ENCODE assay signal across 8 mouse cellular contexts in the genomic region with DNA sequence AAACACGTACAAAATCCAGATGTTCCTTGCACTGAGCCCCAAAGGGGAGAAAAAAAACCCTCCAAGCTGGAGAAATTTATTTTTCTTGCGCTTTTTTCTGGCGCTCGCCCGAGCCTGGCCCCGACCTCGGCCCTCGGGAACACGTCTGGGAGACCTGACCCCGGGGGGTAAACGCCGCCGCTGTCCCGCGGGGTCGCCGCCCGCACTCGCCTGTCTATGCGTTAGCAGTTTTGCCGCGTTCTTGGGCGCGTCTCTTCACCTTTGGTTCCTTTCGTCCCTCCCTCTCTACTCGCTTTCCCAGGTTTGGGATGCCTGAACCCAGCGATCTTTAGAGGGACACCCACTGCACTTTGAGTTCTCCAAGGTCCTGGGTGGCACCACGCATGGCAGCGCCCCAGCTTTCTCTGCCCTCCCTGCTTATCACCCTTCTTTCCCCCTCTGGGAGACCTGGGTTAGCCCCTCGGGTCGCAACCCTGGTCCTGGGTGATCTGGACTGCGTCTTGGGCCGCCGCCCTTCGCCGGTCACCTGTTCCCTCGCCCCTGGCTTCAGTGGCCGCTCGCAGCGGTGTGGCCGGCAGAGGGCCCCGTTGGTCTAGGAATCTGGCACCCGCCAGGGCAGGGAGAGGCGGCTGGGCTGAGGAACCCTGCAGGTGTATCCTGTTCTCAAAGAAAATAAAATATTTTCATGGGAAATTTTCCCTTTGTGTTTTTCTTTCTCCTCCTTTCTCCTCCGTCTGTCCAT. TPM values are rescaled to one million over a fixed set of nuclear protein-coding genes. Genes with fewer than 3 reads are reported as not detected.
DNase-seq lines count a peak whose midpoint lies in the region; ATAC-seq and TF ChIP-seq lines count a peak whose summit lies in the region.

No protein-coding gene starts in this region.

- TF ChIP-seq CTCF in CH12.LX (conservative IDR thresholded peaks at IDR 0.05 in 1 of 2, IDR thresholded peaks at IDR 0.05 in 1 of 2; ENCODE audit: low read depth in 2 of 2, low read length in 2 of 2): peak in 1 of 2 experiments; percentile 82; a peak in 2 of 4 replicates

- no peak for ATAC-seq in forebrain, embryonic 16.5 days
- ATAC-seq in hematopoietic stem cell, adult 5-6 weeks (replicated peaks in 1 of 2; ENCODE audit: insufficient read depth in 1 of 2, low FRiP score in 2 of 2, low TSS enrichment in 1 of 2, low read depth in 1 of 2, poor library complexity in 2 of 2, severe bottlenecking in 2 of 2): peak; percentile 60 to 81

- peaks cover 93% of the 10 kb centered on the region for H3K27me3 ChIP-seq in CH12.LX (replicated peaks)
- peaks cover 42% of the 10 kb centered on the region for H3K27me3 ChIP-seq in forebrain, embryonic 16.5 days (replicated peaks; ENCODE audit: control insufficient read depth, insufficient read depth, low read length)

- H3K9me3 ChIP-seq in CH12.LX (replicated peaks; ENCODE audit: low read length): peaks cover 13% of the 10 kb centered on the region
- H3K9me3 ChIP-seq in forebrain, embryonic 16.5 days (ENCODE audit: control insufficient read depth, low read length): no peaks in the 10 kb centered on the region

- H3K79me2 ChIP-seq in CH12.LX (replicated peaks; ENCODE audit: control insufficient read depth, extremely low read depth, insufficient read depth, poor library complexity, severe bottlenecking): no peaks in the 10 kb centered on the region

- peaks cover 0 to 2% of the 10 kb centered on the region in 2 experiments; a peak in 1 of 4 replicates for H3K4me1 ChIP-seq in CH12.LX (ENCODE audit: control insufficient read depth in 1 of 2, insufficient read depth in 2 of 2)
- peaks cover 46% of the 10 kb centered on the region for H3K4me1 ChIP-seq in forebrain, embryonic 16.5 days (replicated peaks; ENCODE audit: control insufficient read depth, insufficient read depth, low read length)

- no peak for DNase-seq in CH12.LX (ENCODE audit: extremely low read depth)
- peak; percentile 54 for DNase-seq in cerebellum, adult 11-12 months
- peak; percentile 63 to 65 for DNase-seq in layer of hippocampus, postnatal 14 days (ENCODE audit: low spot score in 2 of 2)
- peak; percentile 87 for DNase-seq in lung, postnatal 14 days
- DNase-seq in retina, embryonic 14.5 days (ENCODE audit: low spot score): peak; percentile 82
- peak; percentile 75 for DNase-seq in urinary bladder, postnatal 10 days (ENCODE audit: low spot score)

- no peak overlapping the region for H3K27ac ChIP-seq in CH12.LX (ENCODE audit: insufficient read depth, low read depth)
- H3K27ac ChIP-seq in forebrain, embryonic 16.5 days (ENCODE audit: low read length): no peak overlapping the region

- in situ Hi-C loops in CH12.LX (cut with MboI; ENCODE audit: low pct_ligation_motif_present, low pct_unique_long_range_greater_than_20kb, low sequenced_read_pairs): no loop called here

- dilution Hi-C loops in CH12.LX (cut with MboI; ENCODE audit: extremely low pct_ligation_motif_present, extremely low pct_unique_long_range_greater_than_20kb, low sequenced_read_pairs): no loop called here

- H3K9ac ChIP-seq in CH12.LX (ENCODE audit: insufficient read depth, low read depth): no peak overlapping the region
- no peak overlapping the region for H3K9ac ChIP-seq in forebrain, embryonic 16.5 days (replicated peaks; ENCODE audit: low read depth, low read length)

- no peak overlapping the region for H3K4me3 ChIP-seq in CH12.LX (replicated peaks in 1 of 3; ENCODE audit: low read depth in 2 of 3, low read length in 2 of 3, poor library complexity in 1 of 3)
- H3K4me3 ChIP-seq in forebrain, embryonic 16.5 days (replicated peaks; ENCODE audit: low read length): peak overlapping the region; percentile 55

- TF ChIP-seq RAD21 in CH12.LX (IDR thresholded peaks at IDR 0.05; ENCODE audit: low read depth, low read length): peak; percentile 73

- 2% methylated on average over 45 of the region's 45 CpGs for WGBS in forebrain, embryonic 16.5 days

- no peak for TF ChIP-seq POLR2A in CH12.LX (IDR thresholded peaks at IDR 0.05; ENCODE audit: low read depth, low read length)

- TF ChIP-seq EP300 in CH12.LX (IDR thresholded peaks at IDR 0.05; ENCODE audit: low read length): no peak

- H3K4me2 ChIP-seq in CH12.LX (ENCODE audit: insufficient read depth, low read depth, poor library complexity, severe bottlenecking): no peak overlapping the region
- H3K4me2 ChIP-seq in forebrain, embryonic 16.5 days (ENCODE audit: low read length): peak overlapping the region; percentile 90

- no peaks in the 10 kb centered on the region for H3K36me3 ChIP-seq in CH12.LX (replicated peaks in 1 of 2; ENCODE audit: control insufficient read depth in 1 of 2, insufficient read depth in 1 of 2, low read length in 1 of 2)
- H3K36me3 ChIP-seq in forebrain, embryonic 16.5 days (ENCODE audit: control insufficient read depth, insufficient read depth): no peaks in the 10 kb centered on the region

TF ChIP-seq in CH12.LX, 34 proteins besides CTCF, POLR2A, EP300 and RAD21:
- peak; percentile 79 for TF ChIP-seq SMC3 (IDR thresholded peaks at IDR 0.05; ENCODE audit: low read depth, low read length)
- no peak for TF ChIP-seq MYC (IDR thresholded peaks at IDR 0.05; ENCODE audit: low read depth, low read length)
- TF ChIP-seq ZC3H11A (IDR thresholded peaks at IDR 0.05; ENCODE audit: low read depth, low read length): 0 out of 2 replicates have a peak, but pooled peaks have one; percentile 13
- TF ChIP-seq TBP (conservative IDR thresholded peaks at IDR 0.05; ENCODE audit: low read depth, low read length): no peak
TF ChIP-seq in CH12.LX: peak in this region for 2.

RNA-seq across cellular contexts. Expression of gene Wnt9a, which starts 0.9 kb away (rescaled TPM):
- total RNA-seq in CH12.LX (2012; rRNA removed) (not detected in 2 replicates), CH12.LX (2014; rRNA removed) (not detected in 2 replicates)
- polyA plus RNA-seq in CH12.LX (2012; ENCODE audit: insufficient read length, low read depth): not detected in 2 replicates
- polyA plus RNA-seq in forebrain, embryonic 16.5 days (2015; fragmentation: Nextera tagmentation; extraction: Ambion mirVana): 1.5 and 1.6 TPM in 2 replicates
- 0.30 TPM in 1 of 2 replicates, not detected in the other for total RNA-seq in hematopoietic stem cell, adult 5-6 weeks (2017)
- total RNA-seq in layer of hippocampus, postnatal 14 days (2021): 1 to 10 TPM; 3.7 to 4.1 TPM

RNA-seq across cellular contexts. Expression of gene Wnt3a, which starts 17.0 kb away (rescaled TPM):
- total RNA-seq in CH12.LX (2012; rRNA removed) (not detected in 2 replicates), CH12.LX (2014; rRNA removed) (not detected in 2 replicates)
- not detected in 2 replicates for polyA plus RNA-seq in CH12.LX (2012; ENCODE audit: insufficient read length, low read depth)
- polyA plus RNA-seq in forebrain, embryonic 16.5 days (2015; fragmentation: Nextera tagmentation; extraction: Ambion mirVana): 0.35 and 0.73 TPM in 2 replicates
- not detected in 2 replicates for total RNA-seq in hematopoietic stem cell, adult 5-6 weeks (2017)
- not detected for total RNA-seq in layer of hippocampus, postnatal 14 days (2021)
